Mouse (Mus musculus): ENCODE results near the gene Abca1. TPM values are rescaled to one million over a fixed set of nuclear protein-coding genes. Genes with fewer than 3 reads are reported as not detected.

Abca1 gene
- total RNA-seq, 1 experiment: 18.9 TPM

DNA sequence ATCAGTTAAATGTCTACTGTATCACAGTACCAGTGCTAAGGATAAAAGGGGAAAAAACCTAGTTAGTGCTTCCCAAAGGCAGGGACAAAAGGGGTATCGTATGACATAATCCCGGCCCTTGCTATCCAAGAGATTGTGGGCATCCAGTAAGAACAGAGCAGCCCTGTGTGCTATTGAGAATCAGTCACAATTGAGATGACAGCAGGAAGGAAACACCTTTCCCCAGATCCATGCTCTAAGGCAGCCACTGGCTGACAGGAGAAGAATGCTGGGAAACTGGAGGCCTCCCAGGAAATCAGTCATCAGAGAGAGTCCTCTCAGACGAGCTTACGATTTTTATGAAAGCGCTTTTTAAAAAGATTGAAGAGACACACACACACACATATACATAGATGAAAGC is 42.6 kb downstream of the Abca1 start:
- no peaks in the 10 kb centered on the region for H3K9me3 ChIP-seq (ENCODE audit: control insufficient read depth, insufficient read depth, low read depth, low read length)
- no peak overlapping the region for H3K27ac ChIP-seq (ENCODE audit: insufficient read depth, low read depth, low read length, poor library complexity, severe bottlenecking)
- in situ Hi-C loops (cut with MboI; ENCODE audit: low sequenced_read_pairs in 2 of 2, unreplicated experiment in 2 of 2): loop anchor here (10.0 to 25.0 kb wide), 2 partner anchors 470 to 478 kb away; no protein-coding TSS in a partner anchor
- H3K4me1 ChIP-seq (ENCODE audit: control insufficient read depth in 2 of 2, insufficient read depth in 2 of 2, low read length in 2 of 2, poor library complexity in 1 of 2): no peaks in the 10 kb centered on the region
- no peak overlapping the region for H3K4me3 ChIP-seq (ENCODE audit: insufficient read depth in 1 of 2, low read depth in 1 of 2, low read length in 2 of 2, poor library complexity in 1 of 2, severe bottlenecking in 1 of 2)
- DNase-seq (ENCODE audit: low read depth, low spot score): no peak
- TF ChIP-seq CHD2 (IDR thresholded peaks at IDR 0.05; ENCODE audit: low read depth, low read length): no peak
- no peak for TF ChIP-seq ZNF384 (IDR thresholded peaks at IDR 0.05; ENCODE audit: low read depth, low read length)
- no peak for TF ChIP-seq MAFK (IDR thresholded peaks at IDR 0.05; ENCODE audit: insufficient read depth, low read depth, low read length)
- no peak for TF ChIP-seq ZC3H11A (IDR thresholded peaks at IDR 0.05; ENCODE audit: borderline replicate concordance, low read depth, low read length)
- no peak for TF ChIP-seq HCFC1 (IDR thresholded peaks at IDR 0.05; ENCODE audit: borderline replicate concordance, insufficient read depth, low read length)
- H3K36me3 ChIP-seq (ENCODE audit: control insufficient read depth, insufficient read depth, low read length, poor library complexity, severe bottlenecking): no peaks in the 10 kb centered on the region
- H3K9ac ChIP-seq (ENCODE audit: insufficient read depth, low read depth, low read length, poor library complexity, severe bottlenecking): no peak overlapping the region

- TF ChIP-seq CHD2 (IDR thresholded peaks at IDR 0.05; ENCODE audit: low read depth, low read length): no peak
- no peak for TF ChIP-seq ZNF384 (IDR thresholded peaks at IDR 0.05; ENCODE audit: low read depth, low read length)
- no peak for TF ChIP-seq MAFK (IDR thresholded peaks at IDR 0.05; ENCODE audit: insufficient read depth, low read depth, low read length)
- TF ChIP-seq ZC3H11A (IDR thresholded peaks at IDR 0.05; ENCODE audit: borderline replicate concordance, low read depth, low read length): no peak
- no peak for TF ChIP-seq HCFC1 (IDR thresholded peaks at IDR 0.05; ENCODE audit: borderline replicate concordance, insufficient read depth, low read length)
- H3K9me3 ChIP-seq (ENCODE audit: control insufficient read depth, insufficient read depth, low read depth, low read length): no peaks in the 10 kb centered on the region
- H3K9ac ChIP-seq (ENCODE audit: insufficient read depth, low read depth, low read length, poor library complexity, severe bottlenecking): no peak overlapping the region
- no peak for DNase-seq (ENCODE audit: low read depth, low spot score)
- H3K27ac ChIP-seq (ENCODE audit: insufficient read depth, low read depth, low read length, poor library complexity, severe bottlenecking): no peak overlapping the region
- H3K4me3 ChIP-seq (ENCODE audit: insufficient read depth in 1 of 2, low read depth in 1 of 2, low read length in 2 of 2, poor library complexity in 1 of 2, severe bottlenecking in 1 of 2): no peak overlapping the region
- in situ Hi-C loops (cut with MboI; ENCODE audit: low sequenced_read_pairs in 2 of 2, unreplicated experiment in 2 of 2): loop anchor here (10.0 to 25.0 kb wide), 2 partner anchors 471 to 479 kb away; no protein-coding TSS in a partner anchor
- H3K36me3 ChIP-seq (ENCODE audit: control insufficient read depth, insufficient read depth, low read length, poor library complexity, severe bottlenecking): no peaks in the 10 kb centered on the region
- no peaks in the 10 kb centered on the region for H3K4me1 ChIP-seq (ENCODE audit: control insufficient read depth in 2 of 2, insufficient read depth in 2 of 2, low read length in 2 of 2, poor library complexity in 1 of 2)
Measured at GRCm38 (mm10) chr4:53115866-53116265, 43.8 kb downstream of the Abca1 start.

DNA sequence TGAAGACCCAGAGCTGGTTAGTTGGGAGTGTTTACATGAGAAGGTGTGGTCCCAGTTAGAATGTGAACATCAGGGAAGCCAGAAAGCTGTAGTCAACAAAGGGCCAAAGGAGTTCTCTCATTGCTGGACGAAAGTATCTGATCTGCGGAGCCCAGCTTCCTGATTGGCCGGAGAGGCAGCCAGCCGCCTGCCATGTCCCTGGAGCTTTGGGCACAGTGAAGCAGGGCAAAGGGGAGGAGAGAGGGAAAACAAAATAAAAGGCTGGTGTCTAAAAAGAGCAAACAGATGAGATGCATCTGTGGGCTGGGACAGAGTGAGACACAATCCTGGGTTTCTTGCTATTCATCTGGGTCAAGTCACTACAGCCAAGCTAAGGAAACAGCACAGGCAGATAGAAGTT is 44.3 kb downstream of the Abca1 start:
- Histone ChIP-seq H3K27ac (ENCODE audit: insufficient read depth, low read depth, low read length, poor library complexity, severe bottlenecking) (no peak overlapping the region), H3K9ac (ENCODE audit: insufficient read depth, low read depth, low read length, poor library complexity, severe bottlenecking) (no peak overlapping the region), H3K4me1 (ENCODE audit: control insufficient read depth in 2 of 2, insufficient read depth in 2 of 2, low read length in 2 of 2, poor library complexity in 1 of 2) (no peaks in the 10 kb centered on the region), H3K9me3 (ENCODE audit: control insufficient read depth, insufficient read depth, low read depth, low read length) (no peaks in the 10 kb centered on the region), H3K36me3 (ENCODE audit: control insufficient read depth, insufficient read depth, low read length, poor library complexity, severe bottlenecking) (no peaks in the 10 kb centered on the region), H3K4me3 (ENCODE audit: insufficient read depth in 1 of 2, low read depth in 1 of 2, low read length in 2 of 2, poor library complexity in 1 of 2, severe bottlenecking in 1 of 2) (no peak overlapping the region)
- no peak for TF ChIP-seq ZNF384 (IDR thresholded peaks at IDR 0.05; ENCODE audit: low read depth, low read length)
- no peak for TF ChIP-seq HCFC1 (IDR thresholded peaks at IDR 0.05; ENCODE audit: borderline replicate concordance, insufficient read depth, low read length)
- no peak for TF ChIP-seq MAFK (IDR thresholded peaks at IDR 0.05; ENCODE audit: insufficient read depth, low read depth, low read length)
- in situ Hi-C loops (cut with MboI; ENCODE audit: low sequenced_read_pairs in 2 of 2, unreplicated experiment in 2 of 2): loop anchor here (10.0 to 25.0 kb wide), 2 partner anchors 472 to 479 kb away; no protein-coding TSS in a partner anchor
- no peak for DNase-seq (ENCODE audit: low read depth, low spot score)

GRCm38 (mm10) chr4:53111919-53112355 is 47.8 kb downstream of the Abca1 start:
- H3K4me3 ChIP-seq (ENCODE audit: insufficient read depth in 1 of 2, low read depth in 1 of 2, low read length in 2 of 2, poor library complexity in 1 of 2, severe bottlenecking in 1 of 2): no peak overlapping the region
- no peaks in the 10 kb centered on the region for H3K36me3 ChIP-seq (ENCODE audit: control insufficient read depth, insufficient read depth, low read length, poor library complexity, severe bottlenecking)
- DNase-seq (ENCODE audit: low read depth, low spot score): no peak
- H3K9me3 ChIP-seq (ENCODE audit: control insufficient read depth, insufficient read depth, low read depth, low read length): no peaks in the 10 kb centered on the region
- H3K9ac ChIP-seq (ENCODE audit: insufficient read depth, low read depth, low read length, poor library complexity, severe bottlenecking): no peak overlapping the region
- no peaks in the 10 kb centered on the region for H3K4me1 ChIP-seq (ENCODE audit: control insufficient read depth in 2 of 2, insufficient read depth in 2 of 2, low read length in 2 of 2, poor library complexity in 1 of 2)
- no peak for TF ChIP-seq ZNF384 (IDR thresholded peaks at IDR 0.05; ENCODE audit: low read depth, low read length)
- H3K27ac ChIP-seq (ENCODE audit: insufficient read depth, low read depth, low read length, poor library complexity, severe bottlenecking): no peak overlapping the region
- in situ Hi-C loops (cut with MboI; ENCODE audit: low sequenced_read_pairs in 2 of 2, unreplicated experiment in 2 of 2): loop anchor here (10.0 to 25.0 kb wide), 2 partner anchors 475 to 483 kb away; no protein-coding TSS in a partner anchor

DNA sequence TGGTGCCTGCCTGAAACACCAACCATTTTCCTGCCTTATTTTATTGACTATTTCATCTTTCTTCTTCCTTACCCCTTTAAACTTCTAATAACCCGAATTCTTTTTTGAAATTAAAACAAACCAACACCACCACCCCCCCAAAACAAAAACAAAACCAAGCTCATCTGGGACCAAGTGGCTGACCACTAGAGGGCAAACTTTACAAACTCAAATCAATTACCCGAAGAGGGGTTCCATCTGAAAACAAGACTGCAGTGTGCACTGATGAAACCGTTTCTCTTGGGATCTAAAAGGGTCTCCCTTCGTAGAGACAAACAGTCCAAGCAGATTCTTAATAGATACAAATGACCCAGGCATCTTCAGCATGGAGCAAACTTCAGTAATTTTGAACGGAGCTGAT is 49.3 kb downstream of the Abca1 start:
- in situ Hi-C loops (cut with MboI; ENCODE audit: low sequenced_read_pairs in 2 of 2, unreplicated experiment in 2 of 2): loop anchor here (10.0 to 25.0 kb wide), 2 partner anchors 477 to 484 kb away; no protein-coding TSS in a partner anchor
- Histone ChIP-seq H3K4me1 (ENCODE audit: control insufficient read depth in 2 of 2, insufficient read depth in 2 of 2, low read length in 2 of 2, poor library complexity in 1 of 2) (no peaks in the 10 kb centered on the region), H3K27ac (ENCODE audit: insufficient read depth, low read depth, low read length, poor library complexity, severe bottlenecking) (no peak overlapping the region), H3K36me3 (ENCODE audit: control insufficient read depth, insufficient read depth, low read length, poor library complexity, severe bottlenecking) (no peaks in the 10 kb centered on the region), H3K9me3 (ENCODE audit: control insufficient read depth, insufficient read depth, low read depth, low read length) (no peaks in the 10 kb centered on the region), H3K4me3 (ENCODE audit: insufficient read depth in 1 of 2, low read depth in 1 of 2, low read length in 2 of 2, poor library complexity in 1 of 2, severe bottlenecking in 1 of 2) (no peak overlapping the region), H3K9ac (ENCODE audit: insufficient read depth, low read depth, low read length, poor library complexity, severe bottlenecking) (no peak overlapping the region)
- 0 out of 2 replicates have a peak, but pooled peaks have one; percentile 33 for TF ChIP-seq ZC3H11A (IDR thresholded peaks at IDR 0.05; ENCODE audit: borderline replicate concordance, low read depth, low read length)
- no peak for TF ChIP-seq HCFC1 (IDR thresholded peaks at IDR 0.05; ENCODE audit: borderline replicate concordance, insufficient read depth, low read length)
- no peak for DNase-seq (ENCODE audit: low read depth, low spot score)

Data from ES-E14 (cell line).